Mouse (Mus musculus) neural tube, embryonic 12.5 days (tissue): ENCODE measurements at regions not wholly inside any gene's neighbourhood (a gene's known extent, or its start where the extent isn't known, plus 50 kb on each side); places are given as distances from the start of the nearest gene placed in this dataset.

ENCODE experiments used
- ATAC-seq: fragments of 200-750 bp; cut with Nextera tagmentation; 2 replicates; pipeline ENCODE4 v1.8.0; 2017; ENCODE audit warnings: low read depth, mild to moderate bottlenecking, moderate TSS enrichment, moderate library complexity; ENCODE audit not compliant: low FRiP score
- H3K27ac ChIP-seq: fragments of 300-500 bp; sonication (generic); 2 replicates; pipeline ENCODE4 v1.5.1; 2016
- H3K27me3 ChIP-seq: fragments of 300-500 bp; sonication (generic); replicated peaks from 2 replicates; pipeline ENCODE4 v1.6.1; 2016; ENCODE audit warnings: mild to moderate bottlenecking
- H3K36me3 ChIP-seq: fragments of 300-500 bp; sonication (generic); 2 replicates; pipeline ENCODE4 v1.6.1; 2016; ENCODE audit warnings: mild to moderate bottlenecking
- H3K4me1 ChIP-seq: fragments of 300-500 bp; sonication (generic); 2 replicates; pipeline ENCODE4 v1.6.1; 2016
- H3K4me2 ChIP-seq: fragments of 300-500 bp; sonication (generic); replicated peaks from 2 replicates; pipeline ENCODE4 v1.6.1; 2016; ENCODE audit warnings: mild to moderate bottlenecking
- H3K4me3 ChIP-seq: fragments of 300-500 bp; sonication (generic); 2 replicates; pipeline ENCODE4 v1.5.1; 2016
- H3K9ac ChIP-seq: fragments of 300-500 bp; sonication (generic); 2 replicates; pipeline ENCODE4 v1.6.1; 2016; ENCODE audit warnings: mild to moderate bottlenecking
- H3K9me3 ChIP-seq: fragments of 300-500 bp; sonication (generic); 2 replicates; pipeline ENCODE4 v1.6.1; 2016; ENCODE audit warnings: mild to moderate bottlenecking
- WGBS: fragments of 180-500 bp; shearing (Covaris S2); methylation state at CpG from one replicate; pipeline ENCODE4 v1.1.7; 2016; 5-methylcytosine and 5-hydroxymethylcytosine counted together

DNA sequence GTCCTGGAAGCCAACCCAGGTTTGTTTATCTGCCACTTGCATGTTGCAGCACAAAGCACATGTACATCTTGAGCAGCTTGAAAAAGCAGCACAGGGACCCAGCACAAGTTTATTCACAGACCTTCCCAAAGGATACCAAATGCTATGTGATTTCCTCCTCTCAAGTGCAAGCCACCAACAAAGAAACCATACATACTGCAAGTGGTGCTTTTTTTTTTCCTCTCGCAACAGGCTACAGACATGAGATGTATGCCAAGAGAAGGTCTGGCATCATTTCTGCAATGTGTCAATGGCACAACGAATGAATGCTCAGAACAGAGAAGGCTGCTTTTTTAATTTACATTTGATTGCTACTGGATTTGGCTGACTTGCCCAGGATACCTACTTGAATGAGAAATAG, 63.8 kb upstream of the Rai2 start:
- H3K9me3 ChIP-seq: no peaks in the 10 kb centered on the region
- H3K27ac ChIP-seq: no peak overlapping the region
- no peaks in the 10 kb centered on the region for H3K36me3 ChIP-seq
- no peaks in the 10 kb centered on the region for H3K27me3 ChIP-seq
- no peak for ATAC-seq
- H3K4me3 ChIP-seq: no peak overlapping the region
- H3K4me2 ChIP-seq: no peak overlapping the region
- no peaks in the 10 kb centered on the region for H3K4me1 ChIP-seq
- H3K9ac ChIP-seq: no peak overlapping the region
- WGBS: 80% methylated on average over 2 of the region's 2 CpGs

DNA sequence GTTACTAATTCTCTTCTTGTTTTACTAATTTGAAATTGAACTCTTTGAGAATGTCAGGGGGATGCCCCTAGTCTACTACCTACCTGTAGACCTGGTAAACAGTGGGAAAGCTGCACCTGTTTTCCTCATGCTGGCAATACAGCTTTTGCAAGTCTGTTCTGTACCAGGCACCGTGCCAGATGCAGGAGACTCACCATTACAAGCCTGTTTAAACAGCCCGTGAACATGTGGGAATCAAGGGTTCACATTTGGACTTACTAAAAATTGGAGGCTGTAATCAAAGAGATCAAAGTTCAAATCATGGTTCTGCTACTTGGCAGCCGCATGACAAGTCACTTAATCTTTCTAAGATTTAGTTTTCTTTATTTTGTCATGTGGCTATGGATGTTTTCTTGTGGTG, 56.8 kb upstream of the Rai2 start:
- WGBS: 83% methylated on average over 3 of the region's 3 CpGs
- no peak overlapping the region for H3K4me2 ChIP-seq
- H3K27ac ChIP-seq: no peak overlapping the region
- no peaks in the 10 kb centered on the region; the same call in 1 of the 2 replicates for H3K27me3 ChIP-seq
- no peaks in the 10 kb centered on the region for H3K36me3 ChIP-seq
- no peak for ATAC-seq
- H3K4me1 ChIP-seq: no peaks in the 10 kb centered on the region
- H3K4me3 ChIP-seq: no peak overlapping the region
- no peaks in the 10 kb centered on the region for H3K9me3 ChIP-seq
- H3K9ac ChIP-seq: no peak overlapping the region

DNA sequence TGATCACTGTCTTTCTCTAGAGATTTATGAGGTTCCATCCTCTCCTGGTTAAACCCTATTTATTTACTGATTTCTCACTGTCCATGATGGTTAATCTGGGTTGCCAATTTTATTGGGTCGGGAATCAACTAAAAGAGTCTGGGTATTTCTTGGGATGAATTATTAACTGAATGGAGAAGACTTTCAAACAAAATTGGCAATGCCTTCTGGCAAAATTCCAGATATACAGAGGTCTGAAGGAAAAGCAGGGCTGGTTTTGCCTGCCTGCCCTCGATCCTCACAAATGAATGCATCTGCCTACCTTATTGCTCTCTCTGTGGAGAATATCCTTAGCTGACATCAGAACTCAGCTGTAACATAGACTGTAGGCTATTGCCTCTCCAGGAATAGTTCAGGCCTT, 54.9 kb upstream of the Rai2 start:
- Histone ChIP-seq H3K36me3 (no peaks in the 10 kb centered on the region), H3K4me3 (no peak overlapping the region), H3K9me3 (no peaks in the 10 kb centered on the region), H3K9ac (no peak overlapping the region), H3K27ac (no peak overlapping the region), H3K4me1 (no peaks in the 10 kb centered on the region), H3K4me2 (no peak overlapping the region), H3K27me3 (no peaks in the 10 kb centered on the region; the same call in 1 of the 2 replicates)
- ATAC-seq: no peak
- 82% methylated on average over 2 of the region's 2 CpGs for WGBS
